ENCODE assay signal across 8 mouse cellular contexts in genomic region chr9:67001050-67001449, GRCm38 (mm10). TPM values are rescaled to one million over a fixed set of nuclear protein-coding genes. Genes with fewer than 3 reads are reported as not detected.
DNase-seq lines count a peak whose midpoint lies in the region; ATAC-seq lines count a peak whose summit lies in the region.

No protein-coding gene starts in this region.

- ATAC-seq in forebrain, embryonic 16.5 days: peak; percentile 18; the same call in 1 of the 2 replicates
- ATAC-seq in hematopoietic stem cell, adult 5-6 weeks (replicated peaks in 1 of 2; ENCODE audit: insufficient read depth in 1 of 2, low FRiP score in 2 of 2, low TSS enrichment in 1 of 2, low read depth in 1 of 2, poor library complexity in 2 of 2, severe bottlenecking in 2 of 2): peak; percentile 78 to 93
- ATAC-seq in inflammation-experienced regulatory T-cells, adult 6 months: no peak

- no peaks in the 10 kb centered on the region for H3K9me3 ChIP-seq in forebrain, embryonic 16.5 days (ENCODE audit: control insufficient read depth, low read length)

- H3K9ac ChIP-seq in forebrain, embryonic 16.5 days (replicated peaks; ENCODE audit: low read depth, low read length): no peak overlapping the region

- H3K4me3 ChIP-seq in forebrain, embryonic 16.5 days (replicated peaks; ENCODE audit: low read length): no peak overlapping the region

- no peak overlapping the region for H3K27ac ChIP-seq in forebrain, embryonic 16.5 days (ENCODE audit: low read length)

- H3K27me3 ChIP-seq in forebrain, embryonic 16.5 days (replicated peaks; ENCODE audit: control insufficient read depth, insufficient read depth, low read length): no peaks in the 10 kb centered on the region

- H3K4me2 ChIP-seq in forebrain, embryonic 16.5 days (ENCODE audit: low read length): no peak overlapping the region

- no peaks in the 10 kb centered on the region for H3K36me3 ChIP-seq in forebrain, embryonic 16.5 days (ENCODE audit: control insufficient read depth, insufficient read depth)

- peak; percentile 81 for DNase-seq in Muller cell, postnatal 12 days (ENCODE audit: inconsistent ontology term)
- DNase-seq in c-Kit-positive CD71-positive TER-119-negative erythroid progenitor cells, embryonic 14.5 days (ENCODE audit: low read depth): peak; percentile 86
- peak; percentile 32 to 69 for DNase-seq in layer of hippocampus, postnatal 25 days (ENCODE audit: extremely low spot score in 1 of 2, low spot score in 1 of 2)
- DNase-seq in lung, postnatal 4 days: peak; percentile 85 to 87
- peak; percentile 61 for DNase-seq in spleen, adult 12 weeks (ENCODE audit: low spot score)

- WGBS in forebrain, embryonic 16.5 days: 4% methylated on average over 6 of the region's 6 CpGs

- H3K4me1 ChIP-seq in forebrain, embryonic 16.5 days (replicated peaks; ENCODE audit: control insufficient read depth, insufficient read depth, low read length): no peaks in the 10 kb centered on the region

RNA-seq across cellular contexts. Expression of gene Lactb, which starts 25.8 kb away (rescaled TPM):
- polyA plus RNA-seq in forebrain, embryonic 16.5 days (2015; fragmentation: Nextera tagmentation; extraction: Ambion mirVana): 9.0 and 9.6 TPM in 2 replicates
- 17.9 and 23.8 TPM in 2 replicates for total RNA-seq in hematopoietic stem cell, adult 5-6 weeks (2017)
- total RNA-seq in layer of hippocampus, postnatal 25 days (2021): 10 to 100 TPM; 15.4 to 16.2 TPM
- 1 to 10 TPM; 2.3 to 4.4 (median 3.4) TPM for polyA plus RNA-seq in inflammation-experienced regulatory T-cells, adult 6 months (2017; shearing (Covaris generic))

RNA-seq across cellular contexts. Expression of gene Tpm1, which starts 48.2 kb away (rescaled TPM):
- polyA plus RNA-seq in forebrain, embryonic 16.5 days (2015; fragmentation: Nextera tagmentation; extraction: Ambion mirVana): 120 and 127 TPM in 2 replicates
- total RNA-seq in hematopoietic stem cell, adult 5-6 weeks (2017): 91.2 and 92.2 TPM in 2 replicates
- 100 to 1,000 TPM; 246 to 257 TPM for total RNA-seq in layer of hippocampus, postnatal 25 days (2021)
- polyA plus RNA-seq in inflammation-experienced regulatory T-cells, adult 6 months (2017; shearing (Covaris generic)): 10 to 100 TPM; 31.8 to 34.9 (median 32.4) TPM

RNA-seq across cellular contexts. Expression of gene Rps27l, which starts 55.2 kb away (rescaled TPM):
- 253 and 289 TPM in 2 replicates for polyA plus RNA-seq in forebrain, embryonic 16.5 days (2015; fragmentation: Nextera tagmentation; extraction: Ambion mirVana)
- total RNA-seq in hematopoietic stem cell, adult 5-6 weeks (2017): 82.7 and 100 TPM in 2 replicates
- 10 to 100 TPM; 36.7 to 44.4 TPM for total RNA-seq in layer of hippocampus, postnatal 25 days (2021)
- polyA plus RNA-seq in inflammation-experienced regulatory T-cells, adult 6 months (2017; shearing (Covaris generic)): 100 to 1,000 TPM; 143 to 443 (median 185) TPM
